Mouse (Mus musculus): Measurements from ENCODE around the gene Bcas3.

The Bcas3 gene

DNA sequence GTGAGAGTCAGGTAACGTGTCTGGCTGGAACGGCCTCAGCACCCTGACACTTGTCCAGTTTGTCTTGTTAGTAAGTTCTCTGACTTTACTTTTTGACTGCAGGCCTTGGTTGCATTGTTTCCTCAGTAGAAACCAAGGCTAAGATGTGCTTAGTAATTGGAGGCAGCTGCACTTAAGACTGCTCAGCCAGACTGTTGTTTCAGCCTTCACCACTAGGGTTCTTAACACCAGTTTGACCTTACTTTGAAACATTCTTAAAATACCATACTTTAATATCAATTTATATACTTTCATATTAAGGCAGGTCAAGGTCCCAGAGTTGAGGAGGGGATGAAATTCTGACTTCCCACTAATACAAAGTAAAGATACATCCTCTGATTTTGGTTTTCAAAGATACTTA lies 273.9 kb downstream of the Bcas3 start:
- DNase-seq: no peak

GRCm38 (mm10) chr11:85627405-85627804 lies 274.4 kb downstream of the Bcas3 start:
- DNase-seq: no peak

DNA sequence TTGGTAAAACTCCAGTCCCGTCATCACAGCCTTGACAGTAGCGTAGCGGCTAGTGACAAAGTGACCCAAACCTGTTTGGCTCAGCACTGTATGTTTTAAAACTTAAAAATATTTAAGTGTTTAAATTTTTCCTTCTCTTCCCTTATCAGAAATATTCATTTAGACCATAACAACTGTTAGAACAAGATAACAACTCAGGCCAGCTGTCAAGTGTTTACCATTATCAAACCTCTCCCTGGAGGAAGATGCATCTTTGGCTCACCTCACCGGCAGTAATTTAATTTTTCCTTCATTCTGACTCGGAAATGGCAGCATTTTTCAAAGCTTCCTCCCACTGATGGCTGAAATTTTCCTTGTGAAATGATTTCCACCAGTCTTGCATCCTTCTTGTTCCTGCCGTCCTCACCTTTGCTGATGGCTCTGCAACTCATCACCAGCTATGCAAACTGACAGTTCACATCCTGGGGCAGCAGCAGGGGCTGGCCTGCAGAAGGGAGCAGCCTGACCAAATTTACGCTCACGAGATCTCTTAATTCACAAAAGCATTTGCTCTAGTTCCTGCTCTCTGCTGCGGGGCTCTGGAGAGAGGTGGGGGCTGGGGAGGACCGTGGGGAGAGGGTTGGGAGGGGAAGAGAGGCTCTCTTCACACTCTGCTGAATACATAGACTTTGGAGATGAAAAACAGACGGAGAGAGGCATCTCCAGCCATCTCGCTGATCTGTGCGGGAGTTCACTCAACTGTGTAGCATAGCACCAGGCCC lies 275.5 kb downstream of the Bcas3 start:
- DNase-seq: no peak

GRCm38 (mm10) chr11:85632568-85632981 lies 279.6 kb downstream of the Bcas3 start:
- no peak for DNase-seq

- DNase-seq: no peak
Measured at GRCm38 (mm10) chr11:85638696-85639495, 285.9 kb downstream of the Bcas3 start.

GRCm38 (mm10) chr11:85640659-85641058 lies 287.7 kb downstream of the Bcas3 start:
- DNase-seq: no peak

DNA sequence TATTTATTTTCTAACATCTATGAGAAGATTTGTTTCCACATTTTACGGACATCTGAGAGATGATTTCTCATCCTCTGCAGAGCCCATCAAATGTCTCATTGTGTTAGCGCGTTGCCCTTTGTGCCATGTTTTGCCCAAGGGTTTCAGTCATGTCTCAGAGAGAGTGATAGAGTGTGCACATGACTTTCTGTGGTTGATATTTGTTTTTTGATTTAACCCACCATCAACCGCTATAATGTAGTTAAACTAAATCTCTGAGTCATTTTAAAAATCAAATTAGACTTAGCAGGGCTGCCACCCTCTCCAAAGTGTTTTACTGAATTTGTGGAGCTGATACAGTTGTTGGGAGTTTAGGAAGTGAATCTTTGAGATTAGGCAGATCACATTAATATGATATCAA lies 288.5 kb downstream of the Bcas3 start:
- DNase-seq: no peak

DNA sequence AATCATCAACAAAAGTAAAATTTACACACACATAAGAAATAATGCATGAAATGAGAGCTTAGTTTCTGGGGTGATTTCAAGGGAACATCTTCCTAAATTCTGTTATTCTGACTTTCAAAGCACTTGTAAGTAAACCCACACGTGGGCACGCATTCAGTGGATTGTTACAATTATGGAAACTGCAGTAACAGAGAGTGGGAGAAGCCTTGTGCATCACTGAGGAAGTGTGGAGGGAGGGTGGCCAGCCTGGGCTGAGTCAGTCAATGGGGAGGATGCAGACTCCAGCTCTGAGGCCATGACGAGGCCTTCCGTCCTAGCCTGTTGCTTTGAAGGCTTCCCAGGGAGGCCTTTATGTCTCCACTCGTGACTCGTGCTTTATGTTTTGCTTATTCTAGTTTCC lies 289.6 kb downstream of the Bcas3 start:
- no peak for DNase-seq

DNA sequence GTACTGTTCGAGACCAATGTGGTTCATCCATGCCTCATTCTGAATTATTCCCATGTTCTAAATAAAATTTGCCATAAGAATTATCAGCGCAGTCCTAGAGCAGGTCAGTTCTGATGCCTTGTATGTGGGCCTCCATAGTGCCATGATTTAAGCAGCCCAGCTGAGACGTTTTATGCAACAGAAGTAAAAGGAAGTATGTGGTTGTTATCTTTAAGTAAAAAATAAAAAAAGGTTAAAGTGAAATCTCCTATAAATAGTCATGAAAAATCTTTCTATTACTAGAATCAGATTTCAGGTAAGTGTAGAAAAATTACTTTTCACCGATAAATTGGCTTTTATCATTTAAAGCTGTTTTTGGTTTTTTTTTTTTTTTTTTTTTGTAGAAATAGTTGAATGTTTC lies 290.1 kb downstream of the Bcas3 start:
- no peak for DNase-seq

- no peak for DNase-seq
Measured at GRCm38 (mm10) chr11:85643479-85644000, 290.6 kb downstream of the Bcas3 start.

GRCm38 (mm10) chr11:85644027-85644747 lies 291.2 kb downstream of the Bcas3 start:
- no peak for DNase-seq

- no peak for DNase-seq
Measured at GRCm38 (mm10) chr11:85644748-85645060, 291.7 kb downstream of the Bcas3 start.

- no peak for DNase-seq
Measured at GRCm38 (mm10) chr11:85645152-85645835, 292.3 kb downstream of the Bcas3 start.

DNA sequence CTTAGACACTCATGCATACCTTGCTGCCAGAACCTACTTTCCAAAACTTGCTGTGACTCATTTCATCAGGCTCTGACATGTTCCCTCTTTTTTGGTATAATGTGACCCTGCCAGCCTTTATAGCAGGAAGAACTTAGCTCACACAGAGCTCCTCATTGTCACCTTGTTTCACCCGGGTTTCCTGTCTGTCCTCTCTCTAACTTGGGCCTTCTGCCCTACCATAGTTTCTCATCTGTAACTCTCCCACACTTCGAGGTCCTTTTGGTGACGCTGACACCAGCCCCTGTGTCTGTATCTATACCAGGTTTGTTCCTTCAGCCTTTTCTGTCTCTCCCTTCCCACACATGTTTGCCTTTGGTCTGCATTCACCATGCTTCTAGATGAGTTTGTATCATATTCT lies 295.9 kb downstream of the Bcas3 start:
- no peak for DNase-seq

DNA sequence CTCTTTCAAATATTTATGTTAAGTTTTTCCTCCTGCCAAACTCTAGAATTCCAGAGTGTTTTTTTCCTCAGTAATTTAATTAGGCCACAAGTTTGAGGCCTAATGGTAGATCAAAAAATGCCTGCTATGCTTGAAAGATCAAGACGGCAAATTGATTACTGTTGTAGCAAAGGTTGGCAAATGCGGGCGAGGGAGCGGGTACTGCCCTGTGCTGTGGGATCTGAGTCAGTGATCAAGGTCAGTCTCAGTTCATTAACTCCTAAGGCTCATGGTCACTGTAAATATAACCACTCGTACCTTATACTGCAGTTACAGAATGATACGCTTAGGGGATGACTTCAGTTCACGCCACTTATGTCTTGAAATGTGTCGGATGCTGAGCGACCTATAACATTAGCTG lies 296.4 kb downstream of the Bcas3 start:
- DNase-seq: no peak

GRCm38 (mm10) chr11:85657471-85657870 lies 304.5 kb downstream of the Bcas3 start:
- DNase-seq: no peak

DNA sequence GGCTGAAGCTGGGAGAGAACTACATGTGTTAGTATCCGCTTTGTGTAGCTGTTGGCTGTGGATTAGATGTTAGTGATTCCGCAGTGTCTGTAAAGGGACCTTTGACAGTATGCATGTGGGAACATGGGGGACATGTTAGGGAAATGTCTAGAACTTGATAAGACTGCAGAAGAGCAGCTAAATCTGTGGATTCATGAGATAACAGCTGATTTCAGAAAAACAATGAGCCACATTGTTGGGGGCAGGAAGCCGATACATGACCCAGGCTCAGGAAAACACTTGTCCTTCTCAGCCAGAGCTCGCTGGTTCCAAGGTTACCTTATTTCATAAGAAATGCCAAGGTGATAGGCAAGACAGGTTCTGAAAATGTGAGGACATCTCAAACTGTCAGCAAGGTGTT lies 307.3 kb downstream of the Bcas3 start:
- no peak for DNase-seq

DNA sequence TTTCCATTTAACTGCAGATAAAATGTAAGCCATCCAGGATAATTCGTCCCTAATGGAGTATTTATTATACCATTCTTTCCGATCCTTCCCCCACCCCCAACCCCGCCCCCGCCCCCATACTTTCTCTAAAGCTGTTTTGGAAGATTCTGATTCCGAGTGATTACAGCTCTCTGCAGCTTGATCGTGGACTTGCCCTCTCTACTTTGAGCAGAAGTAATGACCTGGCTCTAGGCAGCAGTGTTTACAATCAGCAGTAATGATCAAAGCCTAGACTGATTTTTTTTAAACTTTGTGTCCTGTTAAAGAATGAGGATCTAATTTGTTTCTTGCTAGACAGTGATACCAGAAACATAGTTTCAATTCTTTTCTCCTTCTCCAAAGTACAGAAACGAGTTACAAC lies 314.2 kb downstream of the Bcas3 start:
- DNase-seq: no peak

DNA sequence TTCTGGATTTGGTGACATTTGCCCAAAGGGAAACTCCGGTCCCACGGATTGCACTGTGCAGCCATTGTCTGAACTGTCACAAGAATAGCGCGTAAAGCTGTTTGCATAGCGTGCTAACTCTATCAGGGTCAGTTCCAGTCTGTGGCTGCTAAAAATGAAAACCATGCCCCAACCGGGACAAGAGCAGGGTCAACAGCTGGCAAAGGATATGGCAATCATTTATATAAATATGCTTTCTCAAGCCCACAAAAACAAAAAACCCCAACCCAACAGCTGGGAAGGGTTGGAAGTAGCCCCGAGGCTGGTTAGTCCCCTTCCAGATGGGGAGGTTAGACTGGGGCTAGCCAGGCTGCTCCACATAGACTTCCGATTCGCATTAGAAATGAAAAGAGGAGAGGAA lies 314.8 kb downstream of the Bcas3 start:
- DNase-seq: peak; percentile 72

GRCm38 (mm10) chr11:85672881-85673475 lies 320.0 kb downstream of the Bcas3 start:
- DNase-seq: no peak

GRCm38 (mm10) chr11:85675244-85675643 lies 322.3 kb downstream of the Bcas3 start:
- DNase-seq: no peak

DNA sequence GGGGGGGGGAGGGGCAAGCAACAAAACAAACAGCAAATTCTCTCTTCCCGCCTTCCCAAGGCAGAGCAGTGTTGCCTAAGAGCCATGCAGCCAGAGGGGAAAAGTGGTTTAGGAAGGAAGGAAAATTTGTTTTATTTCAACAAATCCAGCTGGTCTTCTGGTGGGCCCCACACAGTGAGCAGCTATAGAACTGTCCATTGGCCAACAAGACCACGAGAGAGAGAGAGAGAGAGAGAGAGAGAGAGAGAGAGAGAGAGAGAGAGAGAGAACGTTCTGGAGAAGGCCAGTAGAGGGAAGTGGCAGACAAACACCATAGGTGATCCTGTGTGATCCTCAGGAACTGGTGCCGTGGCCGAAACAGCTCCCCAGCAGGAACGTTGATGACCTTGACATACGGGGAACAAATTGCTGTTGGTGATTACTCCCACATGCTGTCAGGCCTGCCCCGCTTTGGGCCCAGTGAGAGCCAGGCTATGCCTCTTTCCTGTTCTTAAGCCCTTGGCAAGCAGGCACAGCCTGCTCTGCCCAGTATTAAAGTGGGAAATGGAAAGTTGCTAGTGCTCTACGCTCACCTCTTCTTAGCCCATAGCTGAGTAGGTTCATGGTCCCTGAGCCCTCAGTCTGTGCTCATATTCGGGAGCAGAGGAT lies 323.5 kb downstream of the Bcas3 start:
- no peak for DNase-seq

Data from embryo, embryonic 11 days (tissue).